Mouse (Mus musculus) bone marrow macrophage, adult 2 months (primary cell): ENCODE data around the gene Pitx3.
"Not testable (repeated sequence)": the region's sequence is repeated elsewhere in the genome, so short reads cannot be mapped to it uniquely, and the experiment has no call there.

Experiments used
- CTCF ChIP-seq: IDR thresholded peaks from 2 replicates; pipeline ENCODE4 v1.5.1; 2012; ENCODE audit warnings: low read depth, mild to moderate bottlenecking, low read length, moderate library complexity
- POLR2A ChIP-seq: IDR thresholded peaks from 2 replicates; pipeline ENCODE4 v1.6.1; 2012; ENCODE audit warnings: mild to moderate bottlenecking, low read depth, low read length, borderline replicate concordance

DNA sequence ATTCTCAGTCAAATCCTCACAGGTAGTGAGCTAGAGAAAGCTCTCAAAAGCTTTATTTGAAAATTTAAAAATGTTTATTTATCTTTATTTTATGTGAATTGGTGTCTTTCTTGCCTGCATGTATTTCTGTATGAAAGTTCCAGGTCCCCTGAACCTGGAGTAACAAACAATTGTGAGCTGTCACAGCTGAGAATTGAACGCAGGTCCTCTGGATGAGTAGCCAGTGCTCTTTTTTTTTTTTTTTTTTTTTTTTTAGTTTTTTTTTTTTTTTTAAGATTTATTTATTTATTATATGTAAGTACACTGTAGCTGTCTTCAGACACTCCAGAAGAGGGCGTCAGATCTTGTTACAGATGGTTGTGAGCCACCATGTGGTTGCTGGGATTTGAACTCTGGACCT lies 19.0 kb upstream of the Pitx3 start:
- TF ChIP-seq POLR2A, CTCF: not testable (repeated sequence)
